Mouse (Mus musculus) c-Kit-negative CD71-positive TER-119-positive erythroid progenitor cells, embryonic 14.5 days (primary cell): ENCODE measurements around the gene Cisd3.
"Not testable (repeated sequence)": the region's sequence is repeated elsewhere in the genome, so short reads cannot be mapped to it uniquely, and the experiment has no call there.

Experiments used
- DNase-seq: peaks from one replicate; pipeline ENCODE4 v3.0.0-alpha.2; 2013; ENCODE audit warnings: low read depth, low spot score

The Cisd3 gene

GRCm38 (mm10) chr11:97686322-97686908, 789 bp downstream of the Cisd3 start:
- no peak for DNase-seq

GRCm38 (mm10) chr11:97687061-97687460, 1.4 kb downstream of the Cisd3 start:
- DNase-seq = no peak

DNA sequence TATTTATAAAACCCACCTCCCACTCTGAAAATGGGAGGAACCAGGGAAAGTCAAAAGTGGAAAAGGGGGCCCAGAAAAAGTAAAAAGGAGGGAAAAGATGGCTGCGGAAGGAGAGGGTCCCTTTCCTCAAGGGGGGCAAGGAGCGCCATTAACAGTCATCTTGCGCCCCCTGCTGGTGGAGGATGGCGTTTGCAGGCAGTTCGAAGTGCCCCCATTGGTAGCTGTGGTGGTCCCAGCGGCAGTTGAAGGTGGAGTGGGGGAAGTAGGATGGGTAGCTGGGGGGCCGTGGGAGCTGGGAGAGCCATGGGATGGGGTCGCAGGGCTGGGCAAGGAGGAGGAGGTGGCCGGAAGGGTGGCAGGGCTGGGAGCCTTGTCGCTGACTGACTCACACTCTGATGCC, 4.2 kb downstream of the Cisd3 start:
- DNase-seq = peak; percentile 24

DNA sequence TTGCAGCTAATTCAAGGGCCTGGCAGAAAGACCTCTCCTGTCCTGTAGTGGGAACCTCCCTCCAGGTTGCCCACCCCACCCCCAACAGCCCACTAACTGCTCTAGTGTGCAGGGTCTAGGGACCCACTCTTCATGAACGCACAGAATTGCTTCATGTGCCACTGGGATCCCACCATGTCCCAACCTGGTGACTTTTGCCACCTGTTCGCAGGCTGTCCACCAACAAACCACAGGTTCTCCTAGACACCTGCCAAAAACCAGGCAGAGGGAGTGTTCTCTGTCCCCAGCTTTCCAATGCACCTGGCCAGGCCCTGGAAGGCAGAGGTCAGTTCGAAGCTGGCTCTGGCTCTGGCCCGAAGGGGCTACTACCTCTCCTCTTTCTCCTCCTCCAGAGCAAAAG, 8.8 kb downstream of the Cisd3 start:
- DNase-seq = no peak

GRCm38 (mm10) chr11:97694921-97695711, 9.5 kb downstream of the Cisd3 start:
- DNase-seq = no peak

DNA sequence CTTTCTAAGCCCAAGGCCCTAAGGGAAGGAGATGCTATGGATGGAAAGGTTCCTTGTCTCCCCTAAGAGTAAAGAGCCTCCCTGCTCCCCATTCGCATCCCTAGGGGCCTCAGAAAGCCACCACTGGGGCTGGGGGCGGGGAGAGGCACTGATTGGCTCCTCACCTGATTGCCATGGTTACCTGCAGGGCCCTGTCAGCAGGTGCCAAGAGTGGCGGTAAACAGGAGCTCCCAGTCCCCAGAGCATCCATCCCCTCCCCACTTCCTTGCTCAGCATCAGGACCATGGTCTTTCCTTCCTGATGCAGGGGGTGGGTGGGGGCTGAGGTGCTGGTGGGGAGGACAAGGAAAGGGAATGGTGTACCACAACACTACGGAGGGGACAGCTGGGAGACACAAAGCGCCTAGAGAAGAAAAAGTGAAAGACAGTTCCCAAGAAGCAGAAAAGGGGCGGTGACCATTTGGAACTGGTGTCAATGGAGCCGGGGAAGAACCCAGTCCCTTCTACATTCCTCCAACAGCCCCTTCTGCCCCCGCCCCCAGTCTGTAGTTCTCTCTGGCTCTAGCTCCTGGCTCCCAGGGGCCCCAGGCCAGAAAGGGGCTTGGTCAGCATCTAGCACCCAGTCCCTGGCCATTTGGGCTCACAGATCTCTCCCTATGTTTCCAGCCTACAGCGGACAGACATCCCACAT, 10.2 kb downstream of the Cisd3 start:
- no peak for DNase-seq

GRCm38 (mm10) chr11:97696669-97697068, 11.0 kb downstream of the Cisd3 start:
- no peak for DNase-seq

GRCm38 (mm10) chr11:97697199-97697890, 11.7 kb downstream of the Cisd3 start:
- no peak for DNase-seq

DNA sequence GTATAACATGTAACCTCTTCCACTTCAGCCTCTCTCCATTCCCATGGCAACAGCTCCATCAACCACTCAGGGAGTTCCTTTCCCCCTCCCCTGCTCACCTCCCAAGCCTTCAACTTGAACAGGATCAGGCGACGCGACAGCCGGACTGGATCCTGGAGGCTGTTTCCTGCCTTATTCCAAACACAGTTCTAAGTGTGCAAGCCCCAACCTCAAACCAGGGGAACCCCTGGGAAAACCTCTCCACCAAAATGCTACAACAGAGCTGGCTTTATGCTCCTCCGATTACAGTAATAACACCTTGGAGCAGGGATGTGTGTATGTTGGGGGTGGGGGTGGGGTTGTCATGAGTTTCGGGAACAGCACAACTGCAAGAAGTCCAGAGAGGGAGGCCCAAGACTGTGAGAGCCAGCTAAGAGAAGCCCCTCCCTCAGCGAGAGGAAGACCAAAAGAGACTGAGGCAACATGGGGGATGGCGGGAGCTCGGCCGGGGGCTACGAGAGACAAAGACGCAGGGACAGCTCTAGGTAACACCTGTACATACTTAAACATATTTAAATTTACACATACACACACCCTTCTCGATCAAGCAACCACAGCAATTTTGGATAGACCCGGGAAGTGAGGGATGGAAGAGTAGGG, 12.4 kb downstream of the Cisd3 start:
- DNase-seq = no peak

- DNase-seq = no peak
Measured at GRCm38 (mm10) chr11:97698741-97699611, 13.3 kb downstream of the Cisd3 start.

DNA sequence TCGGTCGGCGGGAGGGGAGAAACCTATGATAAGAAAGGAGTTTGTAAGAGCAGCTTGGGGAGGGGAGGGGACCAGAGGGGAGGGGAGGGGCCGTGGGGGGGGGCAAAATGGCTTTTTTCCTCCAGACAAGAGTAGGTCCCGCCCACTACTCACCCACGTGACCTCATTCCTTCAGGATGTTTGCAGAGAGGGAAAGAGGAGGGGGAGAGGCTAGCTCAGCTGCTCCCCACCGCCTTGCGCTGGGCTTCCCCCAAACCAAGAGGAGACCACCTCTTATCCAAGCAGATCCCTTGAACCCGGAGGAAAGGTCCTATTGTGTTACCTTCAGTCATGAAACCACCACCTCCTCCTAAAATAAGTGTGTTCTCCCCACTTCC, 14.0 kb downstream of the Cisd3 start:
- DNase-seq = no peak

DNA sequence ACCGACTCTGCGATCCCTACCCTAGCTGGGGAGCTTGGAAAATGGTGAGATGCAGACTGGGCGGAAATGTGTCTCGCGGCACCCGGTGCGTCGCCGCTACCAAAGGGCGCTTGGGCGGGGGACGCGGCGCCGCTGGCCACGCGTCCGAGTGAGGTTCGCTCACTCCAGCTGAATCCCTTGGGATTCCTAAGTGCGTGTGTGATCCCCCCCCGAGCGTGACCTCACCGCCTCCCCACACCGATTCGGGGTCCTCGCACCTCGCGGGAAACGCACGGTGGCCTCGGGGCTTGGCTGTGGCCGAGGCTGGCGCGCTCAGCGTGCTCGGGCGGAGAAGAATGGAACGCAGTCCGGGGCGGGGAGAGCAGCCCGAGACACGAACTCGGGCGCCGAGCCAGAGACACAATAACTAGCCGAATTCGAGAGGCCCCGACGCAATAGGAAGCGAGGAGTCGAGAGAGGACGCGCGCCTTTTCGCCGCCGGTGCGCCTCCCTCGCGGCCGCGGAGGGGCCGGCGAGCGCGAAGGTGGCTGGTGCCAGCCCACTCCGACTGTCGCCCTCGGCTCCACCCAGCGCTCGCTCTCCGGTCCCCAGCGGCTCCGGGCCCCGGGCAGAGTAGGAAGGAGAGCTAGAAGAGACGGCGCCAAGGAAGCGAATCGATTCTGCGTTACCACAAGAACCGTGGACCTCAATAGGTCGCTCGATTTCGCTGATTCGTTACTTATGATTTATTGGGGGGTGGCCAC, 14.5 kb downstream of the Cisd3 start, which contains the start of gene Pcgf2:
Pcgf2 (minus strand) TSS at position 495 of the 743 bp plus-strand sequence.
- no peak for DNase-seq

DNA sequence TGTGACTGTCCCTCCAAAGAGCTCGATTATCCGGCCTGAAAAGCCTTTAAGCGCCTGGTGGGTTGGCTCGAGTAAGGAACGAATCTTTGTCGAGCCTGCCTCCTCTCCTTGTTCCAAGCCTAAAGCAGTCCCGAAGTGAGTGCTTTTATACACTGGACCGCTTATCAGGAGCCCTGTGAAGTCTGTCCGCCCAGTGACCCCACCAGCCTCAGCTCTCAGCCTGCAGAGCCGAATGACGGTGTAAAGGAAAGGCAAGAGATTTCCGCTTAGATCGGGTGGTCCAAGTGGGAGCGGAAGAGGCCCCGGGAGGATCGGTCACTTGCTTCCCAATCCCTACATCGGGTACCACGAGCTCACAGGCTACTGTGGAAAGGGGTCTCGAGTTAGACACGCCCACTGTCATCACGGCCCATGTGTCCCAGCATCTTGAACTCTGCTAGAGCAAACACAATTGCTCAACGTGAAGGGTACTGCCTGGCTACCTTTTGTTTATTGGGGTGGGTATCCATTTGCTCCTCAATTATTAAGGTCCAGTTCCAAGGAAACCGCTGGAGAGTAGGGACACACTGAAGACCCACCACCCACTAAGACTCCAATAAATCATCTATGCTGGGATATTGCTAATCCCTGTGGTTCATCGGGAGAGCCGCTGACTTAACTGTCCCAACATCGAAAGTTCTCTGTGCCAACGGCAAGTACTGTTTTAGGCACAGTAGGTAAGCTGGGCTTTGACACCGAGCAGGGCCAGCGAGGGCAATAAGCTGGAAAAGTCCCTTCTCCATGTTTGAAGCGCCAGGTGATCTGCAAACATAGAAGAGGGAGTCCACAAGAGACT, 15.3 kb downstream of the Cisd3 start:
- no peak for DNase-seq

DNA sequence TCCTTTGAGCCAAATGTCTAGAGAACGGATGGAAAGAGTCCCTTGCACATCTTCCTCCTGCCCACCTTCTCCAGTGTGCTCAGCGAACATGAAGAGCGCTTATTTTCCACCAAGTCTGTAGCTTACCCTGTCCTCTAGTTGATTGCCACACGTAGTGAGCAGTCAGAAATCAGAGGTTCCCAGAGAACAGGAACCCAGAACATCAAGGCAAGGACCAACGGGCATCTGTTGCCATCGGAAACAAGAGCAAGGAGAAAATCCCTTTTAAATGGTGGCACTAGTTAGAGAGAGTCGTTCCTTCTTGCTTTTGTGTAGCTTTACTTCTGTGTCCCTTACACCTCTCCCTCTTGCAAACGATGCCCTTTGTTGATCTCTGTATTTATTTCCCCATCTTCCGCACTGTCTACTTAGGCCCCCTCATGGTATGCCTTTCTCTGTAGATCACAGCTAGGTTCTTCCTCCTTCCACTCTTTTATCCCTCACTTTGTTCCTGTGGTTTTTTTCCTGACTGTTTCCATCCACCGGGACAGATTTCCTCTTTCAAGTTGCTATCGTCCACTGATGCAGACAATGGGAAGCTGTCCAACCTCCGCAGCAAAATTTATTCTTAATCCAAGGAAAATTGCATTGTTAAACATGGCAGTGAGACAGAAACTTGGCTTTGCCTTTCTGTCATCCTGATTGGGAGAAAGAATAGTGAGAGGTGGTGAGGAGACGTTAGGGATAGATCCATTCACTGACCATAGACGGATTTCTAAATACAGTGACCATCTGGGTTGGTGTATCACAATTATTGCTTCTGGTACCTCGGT, 16.2 kb downstream of the Cisd3 start:
- no peak for DNase-seq

- DNase-seq = peak; percentile 32
Measured at GRCm38 (mm10) chr11:97702393-97702745, 16.7 kb downstream of the Cisd3 start.

DNA sequence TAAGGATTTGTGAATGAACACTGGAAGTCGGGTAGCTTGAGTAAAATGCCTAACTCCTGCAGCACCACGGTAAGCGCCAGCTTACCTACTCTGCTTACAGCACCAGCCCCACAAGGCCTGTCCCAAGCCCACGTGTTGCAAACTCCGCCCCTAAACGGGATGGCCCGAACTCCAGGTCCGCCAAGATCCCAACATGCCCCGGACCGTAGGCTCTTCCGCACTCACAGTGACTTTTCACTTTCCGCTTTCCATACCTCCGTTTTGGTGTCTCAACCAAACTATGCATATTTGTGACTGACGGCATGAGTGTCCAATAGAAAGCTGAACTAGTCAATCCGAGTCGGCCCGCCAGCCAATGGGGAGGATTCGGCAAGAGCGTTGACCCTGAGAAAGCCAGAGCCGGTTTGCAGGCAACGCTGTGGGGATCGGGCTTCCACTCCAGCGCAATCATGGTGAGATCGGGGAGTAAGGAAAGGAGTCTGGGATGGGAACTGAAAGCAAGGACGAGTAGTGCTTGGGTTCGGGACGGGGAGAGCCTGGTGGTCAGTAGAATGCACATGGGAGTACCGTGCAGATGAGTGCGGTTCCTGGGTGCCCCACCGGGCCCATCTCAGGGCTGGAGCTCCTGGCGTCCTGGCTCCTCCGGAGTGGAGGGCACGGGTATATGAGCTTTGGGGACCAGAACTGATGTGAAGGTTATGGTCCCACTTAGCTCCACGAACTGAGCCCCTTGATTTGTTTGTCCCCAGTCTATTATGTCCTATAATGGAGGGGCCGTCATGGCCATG, 17.6 kb downstream of the Cisd3 start, which contains the start of gene Psmb3:
Psmb3 (plus strand) TSS at position 361 of the 788 bp plus-strand sequence.
- DNase-seq = peak; percentile 99

DNA sequence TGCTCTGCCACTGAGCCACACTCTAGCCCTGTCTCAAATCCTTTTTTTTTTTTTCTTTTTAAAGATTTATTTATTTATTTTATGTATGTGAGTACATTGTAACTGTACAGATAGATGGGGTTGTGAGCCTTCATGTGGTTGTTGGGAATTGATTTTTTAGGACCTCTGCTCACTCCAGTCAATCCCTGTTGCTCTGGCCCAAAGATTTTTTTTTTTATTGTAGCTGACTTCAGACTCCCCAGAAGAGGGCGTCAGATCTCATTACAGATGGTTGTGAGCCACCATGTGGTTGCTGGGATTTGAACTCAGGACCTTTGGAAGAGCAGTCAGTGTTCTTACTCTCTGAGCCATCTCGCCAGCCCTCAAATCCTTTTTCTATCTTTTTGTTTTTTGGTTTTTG, 24.4 kb downstream of the Cisd3 start:
- DNase-seq = not testable (repeated sequence)
